In genomic region chr6:83185895-83186861, GRCm38 (mm10) we compare ENCODE assay signal across 8 mouse cellular contexts. TPM values are rescaled to one million over a fixed set of nuclear protein-coding genes. Genes with fewer than 3 reads are reported as not detected.
DNase-seq lines count a peak whose midpoint lies in the region.
"Had no signal": no experiment of that assay in that cellular context is flagged by ENCODE, and none has a peak within 500 bp of the region (broad histone marks: within the 10 kb centered on the region; RNA-seq: fewer than 3 reads in every experiment).

No protein-coding gene starts in this region.

- peak overlapping the region; percentile 19; the same call in 1 of the 2 replicates for H3K27ac ChIP-seq in heart, embryonic 10.5 days

- DNase-seq in brain, embryonic 18.5 days (ENCODE audit: low read depth, low spot score) = peak; percentile 68
- peak; percentile 79 for DNase-seq in embryo, embryonic 9.5 days (ENCODE audit: extremely low spot score)
- no peak for DNase-seq in heart, embryonic 10.5 days (ENCODE audit: low spot score)
- peak; percentile 36 for DNase-seq in kidney, adult 18-20 months
- DNase-seq in left cerebral cortex, postnatal 25 days (ENCODE audit: low spot score in 2 of 2) = peak; percentile 88 to 96
- peak; percentile 83 for DNase-seq in mesoderm, embryonic 11.5 days (ENCODE audit: low read depth, low spot score)
- DNase-seq in skeletal muscle tissue, adult 2 months (ENCODE audit: low read depth, low spot score) = peak; percentile 20

- intact Hi-C loops in left cerebral cortex, postnatal 25 days (cut with DNase I) = no loop called here

- H3K4me1 ChIP-seq in heart, embryonic 10.5 days = peaks cover 25% of the 10 kb centered on the region

- H3K9me3 ChIP-seq in heart, embryonic 10.5 days = no peaks in the 10 kb centered on the region

- peak overlapping the region; percentile 42 for H3K4me3 ChIP-seq in heart, embryonic 10.5 days

- 11% methylated on average over 25 of the region's 25 CpGs for WGBS in heart, embryonic 10.5 days

- H3K27me3 ChIP-seq in heart, embryonic 10.5 days (ENCODE audit: insufficient read depth, poor library complexity, severe bottlenecking) = no peaks in the 10 kb centered on the region

- H3K36me3 ChIP-seq in heart, embryonic 10.5 days = peaks cover 61% of the 10 kb centered on the region

RNA-seq across cellular contexts. Expression of gene Dctn1, which starts 20.5 kb away (rescaled TPM):
- 83.2 and 93.0 TPM in 2 replicates for polyA plus RNA-seq in heart, embryonic 10.5 days (2016; fragmentation: Nextera tagmentation; extraction: Ambion mirVana)
- total RNA-seq in left cerebral cortex, postnatal 25 days (2021) = 100 to 1,000 TPM; 329 to 365 TPM

RNA-seq across cellular contexts. Expression of gene 1700003E16Rik, which starts 30.0 kb away (rescaled TPM):
- 0.23 and 0.50 TPM in 2 replicates for polyA plus RNA-seq in heart, embryonic 10.5 days (2016; fragmentation: Nextera tagmentation; extraction: Ambion mirVana)
- total RNA-seq in left cerebral cortex, postnatal 25 days (2021) = 10 to 100 TPM; 28.8 to 30.2 TPM
- total RNA-seq: gastrocnemius, postnatal 4 days had no signal

RNA-seq across cellular contexts. Expression of gene Wdr54, which starts 30.0 kb away (rescaled TPM):
- polyA plus RNA-seq in heart, embryonic 10.5 days (2016; fragmentation: Nextera tagmentation; extraction: Ambion mirVana) = 6.9 and 7.3 TPM in 2 replicates
- total RNA-seq in left cerebral cortex, postnatal 25 days (2021) = 10 to 100 TPM; 28.8 to 29.1 TPM

RNA-seq across cellular contexts. Expression of gene Slc4a5, which starts 33.5 kb away (rescaled TPM):
- polyA plus RNA-seq in heart, embryonic 10.5 days (2016; fragmentation: Nextera tagmentation; extraction: Ambion mirVana) = 0.57 and 0.68 TPM in 2 replicates
- total RNA-seq in left cerebral cortex, postnatal 25 days (2021) = 1 to 10 TPM; 2.3 to 2.5 TPM

RNA-seq across cellular contexts. Expression of gene Rtkn, which starts 50.9 kb away (rescaled TPM):
- polyA plus RNA-seq in heart, embryonic 10.5 days (2016; fragmentation: Nextera tagmentation; extraction: Ambion mirVana) = 18.4 and 24.4 TPM in 2 replicates
- 10 to 100 TPM; 51.2 to 76.8 TPM for total RNA-seq in left cerebral cortex, postnatal 25 days (2021)
